Mouse (Mus musculus) liver, adult 2 months (tissue): ENCODE results near the gene Cst10. TPM values are rescaled to one million over a fixed set of nuclear protein-coding genes. Genes with fewer than 3 reads are reported as not detected.

Source experiments
- DNase-seq: peaks from one replicate; pipeline ENCODE4 v3.0.0-alpha.2; 2011; ENCODE audit warnings: low read depth, low spot score; ENCODE audit errors: extremely low read depth
- H3K27ac ChIP-seq: fragments of 200-500 bp; replicated peaks from 2 replicates; pipeline ENCODE4 v1.5.1; 2012; ENCODE audit warnings: low read depth, mild to moderate bottlenecking, control low read depth, inconsistent platforms, low read length; ENCODE audit not compliant: insufficient read depth
- H3K27me3 ChIP-seq: fragments of 200-500 bp; 2 replicates; pipeline ENCODE4 v1.6.1; 2012; ENCODE audit warnings: mild to moderate bottlenecking, moderate library complexity, low read length, inconsistent platforms; ENCODE audit not compliant: control insufficient read depth, insufficient read depth
- H3K36me3 ChIP-seq: fragments of 200-500 bp; 2 replicates; pipeline ENCODE4 v1.6.1; 2012; ENCODE audit warnings: low read length, inconsistent platforms; ENCODE audit not compliant: control insufficient read depth, insufficient read depth
- H3K4me1 ChIP-seq: fragments of 200-500 bp; 2 replicates; pipeline ENCODE4 v1.6.1; 2011; ENCODE audit warnings: low read length; ENCODE audit not compliant: control insufficient read depth, insufficient read depth
- H3K4me3 ChIP-seq: fragments of 200-500 bp; 2 replicates; pipeline ENCODE4 v1.5.1; 2011; ENCODE audit warnings: low read depth, mild to moderate bottlenecking, control low read depth, low read length, moderate library complexity; ENCODE audit not compliant: insufficient read depth
- H3K79me2 ChIP-seq: fragments of 200-500 bp; 2 replicates; pipeline ENCODE4 v1.6.1; 2012; ENCODE audit warnings: inconsistent platforms, mild to moderate bottlenecking, low read length, moderate library complexity; ENCODE audit not compliant: control insufficient read depth, insufficient read depth
- H3K9ac ChIP-seq: fragments of 200-500 bp; 2 replicates; pipeline ENCODE4 v1.6.1; 2012; ENCODE audit warnings: low read depth, mild to moderate bottlenecking, control low read depth, inconsistent platforms, low read length
- CTCF ChIP-seq: fragments of 200-500 bp; IDR thresholded peaks from 2 replicates; pipeline ENCODE4 v1.5.1; 2011; ENCODE audit warnings: low read depth, low read length, control low read depth
- POLR2A ChIP-seq: fragments of 200-500 bp; IDR thresholded peaks from 2 replicates; pipeline ENCODE4 v1.6.1; 2011; ENCODE audit warnings: low read length, control low read depth; ENCODE audit not compliant: insufficient read depth; ENCODE audit errors: extremely low read depth
- WGBS: fragments of 180-500 bp; shearing (Covaris S2); methylation state at CpG from one replicate; pipeline ENCODE4 v1.1.7; 2018; 5-methylcytosine and 5-hydroxymethylcytosine counted together
- polyA plus RNA-seq: library from polyadenylated mRNA; depleted of rRNA; stranded (reverse); fragments of >200 nt; gene quantifications from 2 replicates; pipeline ENCODE4 v1.2.3, GENCODE M21; 2012; rRNA removed
- total RNA-seq: library from RNA; depleted of rRNA; stranded (reverse); fragments of >200 nt; gene quantifications from 2 replicates; pipeline ENCODE4 v1.2.3, GENCODE M21; 2014; rRNA removed

The Cst10 gene
- total RNA-seq: not detected in 2 replicates
- not detected in 2 replicates for polyA plus RNA-seq

- no peak within 1 kb of the TSS for H3K4me3 ChIP-seq
- H3K9ac ChIP-seq: no peak within 1 kb of the TSS
- no peak for TF ChIP-seq CTCF
- TF ChIP-seq POLR2A: no peak
- no peaks in the 10 kb centered on the region for H3K79me2 ChIP-seq
- H3K36me3 ChIP-seq: no peaks in the 10 kb centered on the region
- no peak for DNase-seq
- 63% methylated on average over 1 of the region's 1 CpGs for WGBS
- no peaks in the 10 kb centered on the region for H3K4me1 ChIP-seq
- no peaks in the 10 kb centered on the region for H3K27me3 ChIP-seq
- no peak within 1 kb of the TSS for H3K27ac ChIP-seq
Measured at GRCm38 (mm10) chr2:149404757-149405156, at the start of gene Cst10. Cst10 (plus strand) TSS chr2:149405057.

GRCm38 (mm10) chr2:149392951-149393350 is 11.9 kb upstream of the Cst10 start:
- H3K4me1 ChIP-seq: no peaks in the 10 kb centered on the region
- DNase-seq: no peak
- H3K79me2 ChIP-seq: no peaks in the 10 kb centered on the region
- 53% methylated on average over 3 of the region's 3 CpGs for WGBS
- TF ChIP-seq POLR2A (no peak), CTCF (no peak)
- no peaks in the 10 kb centered on the region for H3K27me3 ChIP-seq
- H3K4me3 ChIP-seq: no peak overlapping the region
- H3K9ac ChIP-seq: no peak overlapping the region
- H3K36me3 ChIP-seq: no peaks in the 10 kb centered on the region
- no peak overlapping the region for H3K27ac ChIP-seq

GRCm38 (mm10) chr2:149422564-149422963 is 17.7 kb downstream of the Cst10 start:
- no peak overlapping the region for H3K4me3 ChIP-seq
- DNase-seq: peak; percentile 46
- no peak overlapping the region for H3K27ac ChIP-seq
- 15% methylated on average over 4 of the region's 4 CpGs for WGBS
- TF ChIP-seq CTCF (no peak), POLR2A (no peak)
- H3K36me3 ChIP-seq: no peaks in the 10 kb centered on the region
- H3K79me2 ChIP-seq: no peaks in the 10 kb centered on the region
- H3K27me3 ChIP-seq: no peaks in the 10 kb centered on the region
- H3K4me1 ChIP-seq: no peaks in the 10 kb centered on the region
- H3K9ac ChIP-seq: no peak overlapping the region
